Mouse (Mus musculus) MEL-GATA-1-ER (cell line): ENCODE results near the gene Gm45808.
A peak's percentile ranks its signal among the peaks of the same experiment; 100 is the strongest.
"Not testable (repeated sequence)": the region's sequence is repeated elsewhere in the genome, so short reads cannot be mapped to it uniquely, and the experiment has no call there.

Experiments used
- DNase-seq: peaks from one replicate; pipeline ENCODE4 v3.0.0-alpha.2; 2012; ENCODE audit warnings: low read depth; ENCODE audit errors: extremely low read depth

Gm45808 gene

DNA sequence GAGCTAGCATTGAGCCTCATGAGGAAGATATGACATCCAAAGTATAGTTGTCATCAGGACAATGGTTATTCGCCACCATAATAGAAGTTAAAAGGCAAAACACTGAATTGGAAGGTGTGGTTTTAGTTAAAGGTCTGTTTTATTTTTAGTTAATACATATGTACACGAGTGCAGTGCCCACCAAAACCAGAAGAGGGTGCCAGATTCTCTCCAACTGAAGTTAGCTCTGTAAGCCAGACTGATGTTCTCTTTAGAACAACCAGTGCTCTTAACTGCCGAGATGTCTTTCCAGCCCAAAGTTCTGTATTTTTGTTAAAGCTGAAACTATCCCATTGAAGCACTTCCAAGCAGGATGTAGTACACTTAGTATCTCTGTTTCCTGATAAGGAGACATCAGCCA lies 15.7 kb downstream of the Gm45808 start:
- DNase-seq, result peak; percentile 71

DNA sequence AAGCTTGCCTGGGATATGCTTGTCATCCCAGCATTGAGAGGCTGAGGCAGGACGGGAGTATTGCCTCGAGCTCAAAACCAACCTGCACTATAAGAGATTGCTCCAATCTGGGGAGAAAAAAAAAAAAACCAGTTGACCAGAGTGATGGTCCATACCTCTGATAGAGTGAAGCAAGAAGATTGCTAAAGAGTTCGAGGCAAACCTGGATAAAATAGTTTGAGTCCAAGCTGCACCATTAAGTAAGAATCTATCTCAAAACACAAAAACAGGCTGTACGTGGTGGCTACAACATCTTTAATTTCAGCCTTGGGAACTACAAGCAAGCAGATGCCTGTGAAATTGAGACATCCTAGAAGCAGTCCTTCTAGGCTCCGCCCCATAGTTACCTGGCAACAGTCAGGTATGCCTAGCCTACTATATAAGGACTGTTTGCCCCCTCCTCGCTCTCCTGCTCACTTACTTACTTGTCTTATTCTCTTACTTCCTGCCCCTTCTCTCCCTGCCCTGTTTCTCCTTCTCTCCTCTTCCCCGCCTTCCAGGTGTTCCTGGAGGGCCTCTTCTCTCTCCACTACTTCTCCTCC lies 19.4 kb downstream of the Gm45808 start:
- DNase-seq, result no peak

DNA sequence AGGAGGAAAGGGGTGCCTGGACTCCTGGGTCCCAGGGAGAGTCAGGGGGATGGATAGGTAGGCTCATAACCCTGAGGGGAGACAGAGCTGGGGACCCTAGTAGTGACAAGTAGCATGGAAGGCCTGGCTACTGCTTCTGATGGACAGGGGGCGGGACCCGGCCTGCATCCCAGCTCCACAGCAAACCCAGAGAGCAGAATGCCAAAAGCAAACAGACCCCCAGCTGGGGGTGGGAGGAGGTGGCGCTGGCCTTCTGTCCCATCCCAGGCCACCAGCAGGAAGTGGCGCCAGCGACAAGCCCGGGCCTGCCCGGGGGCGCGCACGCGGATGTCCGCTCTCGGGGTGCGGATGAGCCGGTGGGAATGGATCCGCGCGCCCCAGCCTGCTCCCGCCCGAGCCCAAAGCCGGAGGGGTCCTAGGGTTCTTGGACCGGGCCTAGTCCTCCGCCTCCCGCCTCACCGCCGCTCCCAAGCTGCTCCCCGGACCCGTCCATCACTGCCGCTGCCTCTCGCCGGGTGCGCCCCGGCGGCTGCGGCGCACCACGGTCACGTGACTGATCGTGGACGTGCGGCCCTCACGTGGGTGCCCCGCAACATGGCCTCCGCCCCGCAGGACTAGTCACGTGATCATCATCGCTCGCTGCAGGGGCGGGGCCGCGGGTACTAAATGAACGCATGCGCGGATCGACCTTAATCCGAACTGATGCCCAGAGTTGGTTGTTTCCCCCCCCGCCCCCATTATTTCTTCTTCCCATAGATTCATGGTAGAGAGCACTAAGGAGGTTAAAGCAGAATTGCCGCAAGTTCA lies 20.1 kb downstream of the Gm45808 start, which contains the start of gene Bax:
TSS of gene Bax (minus strand) at position 616 of the 807 bp plus-strand sequence.
- DNase-seq, result peak; percentile 75

DNA sequence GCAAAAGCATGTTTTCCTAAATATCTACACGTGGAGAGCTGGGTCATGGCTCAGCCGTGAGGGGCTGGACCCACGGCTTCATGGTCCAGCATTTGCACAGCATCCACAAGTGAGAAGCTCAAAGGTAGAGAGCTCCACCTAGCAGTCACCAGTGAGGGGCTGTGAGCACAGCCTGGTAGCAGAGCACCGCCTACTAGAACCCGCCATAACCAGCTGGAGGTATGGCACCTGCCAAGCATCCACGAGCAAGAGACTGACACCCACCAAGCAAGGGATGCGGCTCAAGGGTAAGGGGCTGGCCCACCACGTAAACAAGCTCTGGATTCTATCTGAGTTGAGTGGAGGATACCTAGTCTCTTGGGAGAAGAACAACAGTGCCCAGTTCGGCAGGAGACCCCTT lies 21.1 kb downstream of the Gm45808 start:
- DNase-seq, result no peak

DNA sequence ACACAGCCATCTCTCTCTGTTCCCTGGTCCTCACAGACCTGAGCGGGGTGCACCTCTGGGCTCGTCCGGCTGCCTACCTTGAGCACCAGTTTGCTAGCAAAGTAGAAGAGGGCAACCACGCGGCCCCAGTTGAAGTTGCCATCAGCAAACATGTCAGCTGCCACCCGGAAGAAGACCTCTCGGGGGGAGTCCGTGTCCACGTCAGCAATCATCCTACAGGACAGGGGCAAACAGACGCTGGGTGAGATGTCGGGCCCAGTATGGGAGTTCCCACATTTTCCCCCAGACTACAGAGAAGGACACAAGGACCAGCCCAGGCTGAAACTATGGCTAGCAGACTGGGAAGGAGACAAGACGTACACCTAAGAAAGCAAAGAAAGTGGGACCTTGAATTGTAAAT lies 21.5 kb downstream of the Gm45808 start:
- no peak for DNase-seq

DNA sequence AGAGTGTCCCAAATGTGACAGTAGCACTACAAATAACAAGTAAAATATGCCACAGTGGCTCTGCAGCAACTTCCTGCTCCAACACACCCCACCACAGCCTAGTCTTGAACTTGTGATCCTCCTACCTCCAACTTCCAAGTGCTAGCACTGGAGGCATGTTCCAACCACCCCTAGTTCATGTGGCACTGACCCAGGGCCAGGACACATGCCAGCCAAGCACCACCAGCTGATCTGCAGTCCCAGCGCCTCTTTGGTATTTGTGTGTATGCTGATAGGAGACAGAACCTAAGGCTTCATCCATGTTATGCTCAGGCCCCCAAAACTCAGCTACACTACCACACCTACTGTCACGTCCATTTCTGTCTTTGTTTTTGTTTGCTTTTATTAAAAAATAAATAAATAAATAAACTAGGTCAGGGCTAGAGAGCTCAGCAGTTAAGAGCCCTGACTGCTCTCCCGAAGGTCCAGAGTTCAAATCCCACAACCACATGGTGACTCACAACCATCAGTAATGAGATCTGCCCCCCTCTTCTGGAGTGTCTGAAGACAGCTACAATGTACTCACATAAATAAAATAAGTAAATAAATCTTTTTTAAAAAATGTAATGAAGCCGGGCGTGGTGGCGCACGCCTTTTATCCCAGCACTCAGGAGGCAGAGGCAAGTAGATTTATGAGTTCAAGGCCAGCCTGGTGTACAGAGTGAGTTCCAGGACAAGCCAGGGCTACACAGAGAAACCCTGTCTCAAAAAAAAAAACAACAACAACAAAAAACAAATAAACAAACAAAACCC lies 22.4 kb downstream of the Gm45808 start:
- DNase-seq, result no peak

DNA sequence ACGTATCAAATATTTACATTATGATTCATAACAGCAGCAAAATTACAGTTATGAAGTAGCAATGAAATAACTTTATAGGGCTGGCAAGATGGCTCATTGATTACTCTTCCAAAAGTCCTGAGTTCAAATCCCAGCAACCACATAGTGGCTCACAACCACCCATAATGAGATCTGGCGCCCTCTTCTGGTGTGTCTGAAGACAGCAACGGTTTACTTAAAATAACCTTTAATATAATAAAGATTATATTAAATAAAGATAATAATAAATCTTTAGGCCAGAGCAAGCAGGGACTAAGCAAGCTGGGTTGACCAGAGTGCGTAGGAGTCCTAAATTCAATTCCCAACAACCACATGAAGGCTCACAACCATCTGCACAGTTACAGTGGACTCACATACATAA lies 23.7 kb downstream of the Gm45808 start:
- DNase-seq, result not testable (repeated sequence)

DNA sequence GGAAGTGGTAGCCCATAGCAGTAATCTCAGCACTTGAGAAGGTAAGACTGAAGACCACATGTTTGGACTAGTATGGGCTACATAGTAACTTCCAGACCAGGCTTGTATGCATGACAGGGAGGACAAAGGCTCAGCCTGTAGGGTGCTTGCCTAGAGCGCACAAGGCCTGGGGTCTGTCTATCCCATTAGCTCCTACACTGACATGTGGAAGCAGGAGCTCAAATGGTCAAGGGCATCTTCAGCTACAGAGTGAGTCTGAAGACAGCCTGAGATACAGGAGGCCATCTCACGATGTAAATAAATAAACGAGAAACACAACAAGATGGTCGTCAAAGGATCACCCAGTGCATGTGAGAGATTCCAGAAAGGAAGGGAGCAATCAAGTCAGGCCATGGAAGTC lies 24.3 kb downstream of the Gm45808 start:
- DNase-seq, result no peak

DNA sequence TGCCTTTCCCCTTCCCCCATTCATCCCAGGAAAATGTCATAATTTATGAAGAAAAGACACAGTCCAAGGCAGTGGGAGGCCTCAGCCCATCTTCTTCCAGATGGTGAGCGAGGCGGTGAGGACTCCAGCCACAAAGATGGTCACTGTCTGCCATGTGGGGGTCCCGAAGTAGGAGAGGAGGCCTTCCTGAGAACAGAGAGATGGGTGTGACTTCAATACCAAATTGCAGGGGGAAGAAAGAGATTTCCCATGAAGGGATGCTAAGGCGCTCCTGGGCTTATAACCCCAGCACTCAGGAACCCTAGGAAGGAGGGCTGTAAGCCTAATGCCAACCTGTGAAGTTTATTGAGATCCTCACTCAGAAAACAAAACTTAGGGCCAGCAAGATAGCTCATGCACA lies 24.8 kb downstream of the Gm45808 start:
- no peak for DNase-seq

DNA sequence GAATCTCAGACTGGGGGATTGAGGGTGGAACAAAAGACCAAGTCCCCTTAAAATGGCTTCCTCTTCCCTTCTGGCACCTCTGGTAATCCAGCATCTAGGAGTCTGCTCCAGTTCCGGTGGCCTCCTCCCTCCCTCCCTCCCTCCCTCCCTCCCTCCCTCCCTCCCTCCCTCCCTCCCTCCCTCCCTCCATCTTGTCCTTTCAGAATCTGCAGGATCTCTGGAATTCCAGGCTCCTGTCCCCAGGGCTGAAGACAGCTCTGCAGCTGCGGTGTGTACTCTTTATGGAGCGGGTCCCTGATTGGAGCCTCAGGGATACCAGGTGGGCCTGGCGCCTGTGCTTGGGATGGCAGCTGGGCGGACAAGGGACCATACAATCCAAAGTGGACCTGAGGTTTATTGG lies 25.3 kb downstream of the Gm45808 start:
- no peak for DNase-seq

DNA sequence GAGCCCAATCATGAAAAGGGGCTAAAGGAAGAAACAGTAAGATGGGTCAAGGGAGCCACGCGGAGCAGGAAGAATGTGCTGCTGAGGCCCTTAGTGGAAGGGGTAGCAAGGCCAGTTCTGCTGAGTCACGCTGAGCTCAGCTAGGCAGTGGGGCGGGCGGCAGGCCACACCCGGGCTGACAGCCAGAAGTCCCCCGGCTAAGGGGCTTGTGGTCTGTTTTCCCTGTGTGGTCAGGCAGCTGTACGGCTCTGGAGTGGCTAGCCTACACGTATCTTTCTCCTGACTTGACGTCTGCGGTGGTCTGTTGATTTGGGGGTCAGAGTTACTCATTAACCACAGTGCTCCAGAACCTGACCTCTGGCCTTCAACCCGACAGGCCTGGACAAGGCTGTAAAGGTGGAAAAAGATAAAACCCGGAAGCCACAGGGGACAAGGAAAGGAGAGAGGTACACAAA lies 25.7 kb downstream of the Gm45808 start:
- DNase-seq, result peak; percentile 68

DNA sequence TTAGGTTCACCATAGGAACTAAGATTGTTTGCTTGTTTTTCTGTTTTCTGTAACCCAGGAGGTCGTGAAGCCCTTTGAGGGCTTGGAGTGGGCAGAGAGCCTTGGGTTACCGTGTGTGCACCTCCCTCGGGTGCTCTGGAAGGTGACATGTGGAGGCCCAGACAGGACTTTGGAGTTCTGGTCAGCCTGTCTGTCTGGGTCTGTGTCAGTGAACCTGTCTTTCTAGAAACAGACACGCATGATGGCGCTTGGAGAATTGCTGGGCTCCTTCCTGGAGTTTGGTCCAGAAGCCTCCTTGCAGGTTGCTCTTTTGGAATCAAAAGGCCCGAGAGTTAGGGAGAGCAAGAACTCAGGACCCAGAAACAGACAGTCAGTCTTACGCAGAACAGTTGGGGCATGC lies 26.2 kb downstream of the Gm45808 start:
- DNase-seq, result no peak

DNA sequence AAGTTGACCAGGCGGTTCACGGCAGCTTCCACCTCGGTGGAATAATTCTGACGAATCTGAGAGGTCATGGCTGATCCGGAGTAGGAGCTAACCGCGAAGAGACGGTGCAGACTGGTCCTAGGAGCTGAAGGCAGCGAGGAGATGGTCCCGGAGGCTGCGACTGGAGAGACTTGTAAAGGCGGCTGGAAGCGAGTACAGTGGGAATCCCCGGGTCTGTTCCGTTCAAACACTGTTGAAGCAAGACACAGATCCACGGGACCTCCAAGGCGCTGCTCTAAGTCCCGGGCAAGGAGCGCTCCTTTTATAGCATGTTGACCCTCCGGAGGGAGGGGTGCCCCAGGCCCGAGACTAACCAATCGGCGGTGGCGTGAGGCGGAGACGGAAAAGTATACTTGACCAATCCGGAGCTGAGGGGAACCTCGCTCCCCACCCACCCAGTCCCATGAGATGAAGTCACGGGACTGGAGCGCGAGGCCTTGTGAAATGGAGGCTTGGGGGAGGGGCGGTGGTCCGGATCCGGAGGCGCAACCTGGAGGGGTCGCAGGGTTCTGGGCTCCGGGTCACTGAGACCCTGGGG lies 27.0 kb downstream of the Gm45808 start, which contains the start of gene Ftl1:
TSS of gene Ftl1 (minus strand) at position 321 of the 577 bp plus-strand sequence.
- DNase-seq, result peak; percentile 90

DNA sequence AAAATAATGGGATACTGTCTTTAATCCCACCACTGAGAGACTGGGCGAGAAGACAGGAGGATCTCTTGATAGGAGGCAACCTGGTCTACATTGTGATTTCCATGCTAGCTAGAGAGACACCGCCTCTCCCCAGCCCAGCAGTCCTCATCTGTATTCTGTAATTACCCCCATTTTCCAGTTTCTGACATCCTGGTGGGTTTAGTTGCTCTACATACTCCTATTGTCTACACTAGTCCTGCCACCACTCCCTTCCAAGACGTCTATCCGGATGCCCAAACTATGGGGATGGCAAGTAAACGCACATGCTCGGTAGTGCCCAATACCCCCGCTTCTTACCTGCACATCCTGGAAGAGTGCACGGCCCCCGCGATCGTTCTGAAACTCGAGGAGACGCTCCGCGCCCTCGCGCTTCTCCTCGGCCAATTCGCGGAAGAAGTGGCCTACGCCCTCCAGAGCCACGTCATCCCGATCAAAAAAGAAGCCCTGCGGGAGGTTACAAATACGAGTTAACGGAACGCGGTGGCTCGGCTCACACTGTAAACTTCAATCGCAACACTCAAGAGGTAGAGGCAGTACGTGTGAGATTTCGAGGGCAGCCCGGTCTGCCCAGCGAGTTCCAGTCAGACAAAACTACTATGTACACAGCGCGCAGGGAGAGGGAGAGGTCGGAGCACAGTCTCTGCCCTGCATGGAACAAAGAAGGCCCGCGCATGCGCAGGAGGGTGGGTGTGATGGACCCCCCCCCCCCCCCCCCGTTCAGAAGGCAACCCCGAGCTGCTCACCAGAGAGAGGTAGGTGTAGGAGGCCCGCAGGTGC lies 27.7 kb downstream of the Gm45808 start:
- DNase-seq, result no peak

DNA sequence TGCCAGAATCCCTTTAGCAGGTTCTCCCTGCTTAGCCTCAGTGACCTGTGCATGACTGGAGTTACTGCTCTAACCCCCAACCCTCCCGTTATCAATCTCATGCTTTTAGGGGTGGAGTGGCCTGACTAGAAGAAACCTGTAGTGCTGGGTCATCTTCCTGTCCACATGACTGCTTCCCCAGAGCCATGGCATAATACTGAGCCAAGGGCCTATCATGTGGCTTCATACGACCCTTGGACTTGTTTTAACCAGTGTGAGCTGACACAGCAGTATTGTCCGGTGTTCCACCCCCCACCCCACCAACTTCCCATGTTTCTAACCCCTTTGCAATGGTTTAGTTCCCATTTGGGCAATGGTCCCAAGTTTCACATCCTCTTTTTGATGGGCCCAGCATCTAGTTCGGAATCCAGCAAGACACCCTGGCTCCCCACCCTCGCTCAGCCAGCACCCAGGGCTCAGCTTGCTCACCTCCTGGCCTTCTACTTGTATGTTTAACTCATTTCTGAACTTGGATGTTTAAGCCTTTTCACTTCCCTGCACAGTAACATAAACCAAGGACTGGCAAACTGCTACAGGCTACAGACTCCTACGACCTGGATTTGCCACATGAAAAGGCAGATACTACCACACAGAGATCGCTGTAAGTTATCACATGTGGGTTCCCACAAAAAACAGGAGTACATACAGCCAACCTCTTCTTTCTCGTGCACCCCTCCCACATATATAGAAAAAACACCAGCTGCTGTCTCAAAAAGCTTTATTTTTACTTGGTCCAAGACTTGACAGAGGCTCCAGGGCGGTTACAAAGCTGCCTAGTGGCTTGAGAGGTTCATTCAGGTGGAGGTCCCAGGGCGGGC lies 29.2 kb downstream of the Gm45808 start:
- peak; percentile 56 for DNase-seq

DNA sequence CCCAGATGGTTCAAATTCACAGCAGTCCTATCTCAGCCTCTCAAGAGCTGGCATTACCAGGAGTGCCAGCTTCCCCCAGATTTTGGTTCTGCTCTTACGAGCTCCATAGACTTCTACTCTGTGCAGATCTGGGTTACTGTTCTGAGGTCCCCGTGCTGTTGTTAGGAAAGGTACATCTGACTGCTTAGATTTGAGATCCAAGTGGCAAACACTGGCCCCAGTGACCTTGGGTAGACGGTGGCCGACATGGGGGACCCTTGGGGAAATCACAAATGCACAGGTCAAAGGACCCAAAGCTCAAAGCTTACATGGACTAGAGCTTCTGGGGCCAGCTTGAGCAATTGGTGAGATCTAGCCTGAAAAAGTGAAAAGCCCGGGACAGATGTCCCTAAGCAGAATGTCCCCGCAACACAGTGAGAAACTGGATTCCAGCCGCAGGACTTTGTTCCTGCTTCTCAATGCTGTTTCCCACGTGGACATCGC lies 29.8 kb downstream of the Gm45808 start:
- DNase-seq, result no peak

DNA sequence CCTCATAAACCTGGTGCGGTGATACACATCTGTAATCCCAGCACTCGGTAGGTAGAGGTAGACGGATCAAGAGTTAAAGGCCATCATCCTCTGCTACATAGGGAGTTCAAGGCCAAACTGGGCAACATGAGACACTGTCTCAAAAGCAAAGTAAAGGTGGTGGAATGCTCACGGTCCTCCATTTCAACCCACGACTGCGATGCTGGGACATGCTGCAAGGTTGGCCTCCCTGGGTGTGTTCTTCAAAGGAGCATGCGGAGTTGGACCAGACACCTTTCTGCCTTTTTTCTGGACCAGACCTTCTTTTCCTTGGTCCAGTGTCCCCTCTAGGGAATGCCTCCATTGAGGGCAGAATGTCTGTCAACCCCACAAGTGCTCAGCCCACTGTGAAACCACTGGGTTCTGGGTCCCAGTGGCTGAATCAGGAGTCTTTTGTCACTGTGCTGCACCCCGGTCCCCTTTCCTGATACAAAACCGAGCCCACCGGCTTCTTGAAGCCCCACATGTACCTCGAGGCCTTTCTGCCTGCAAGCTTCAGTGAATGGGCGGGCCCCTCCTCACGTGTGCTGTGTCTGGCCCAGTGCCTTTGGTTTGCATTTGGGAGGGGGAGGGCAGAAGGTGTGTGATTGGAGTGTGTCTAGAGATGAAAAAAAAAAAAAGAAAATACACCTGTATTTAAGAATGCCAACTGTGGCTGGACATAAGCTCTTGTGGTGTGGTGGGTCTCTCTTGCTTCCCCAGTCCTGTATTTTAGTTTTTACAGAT lies 30.5 kb downstream of the Gm45808 start:
- DNase-seq, result no peak

DNA sequence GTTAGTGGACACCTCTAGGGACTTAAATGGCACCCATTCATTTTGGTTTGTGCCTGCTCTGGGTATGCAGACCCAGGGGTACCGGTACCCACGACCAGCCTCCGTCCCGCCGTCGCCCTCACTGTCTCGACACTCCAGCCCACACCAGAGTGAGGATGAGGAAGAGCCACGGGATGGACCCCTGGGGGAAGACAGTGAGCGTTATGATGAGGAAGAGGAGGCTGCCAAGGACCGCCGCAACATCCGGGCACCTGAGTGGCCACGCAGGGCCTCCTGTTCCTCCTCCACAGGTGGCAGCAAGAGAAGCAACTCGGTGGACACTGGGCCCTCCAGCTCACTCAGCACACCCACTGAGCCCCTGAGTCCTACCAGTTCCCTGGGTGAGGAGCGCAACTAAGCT lies 31.6 kb downstream of the Gm45808 start:
- DNase-seq, result no peak
